30 mouse cellular contexts compared by ENCODE assay signal in the genomic region with DNA sequence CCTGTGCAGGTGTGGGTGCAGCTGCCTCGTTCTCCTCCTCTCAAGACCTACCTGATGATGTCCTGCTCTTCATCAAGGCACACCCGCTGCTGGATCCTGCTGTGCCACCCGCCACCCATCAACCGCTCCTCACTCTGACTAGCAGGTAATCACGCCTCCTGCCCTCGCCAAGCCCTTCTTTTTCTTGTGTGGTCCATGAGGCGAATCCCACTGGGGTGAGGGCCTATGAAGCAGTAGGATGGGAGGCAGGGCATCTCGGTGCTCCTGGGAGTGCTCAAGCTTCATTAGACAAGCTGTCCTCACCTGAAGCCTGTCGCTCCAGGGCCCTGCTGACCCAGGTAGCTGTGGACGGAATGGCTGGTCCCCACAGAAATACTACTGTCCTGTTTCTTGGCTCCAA. TPM values are rescaled to one million over a fixed set of nuclear protein-coding genes. Genes with fewer than 3 reads are reported as not detected.
"Had no signal": no experiment of that assay in that cellular context is flagged by ENCODE, and none has a peak within 500 bp of the region (broad histone marks: within the 10 kb centered on the region; RNA-seq: fewer than 3 reads in every experiment).

No protein-coding gene starts in this region.

- H3K27ac ChIP-seq: heart, embryonic 13.5 days; heart, embryonic 15.5 days; hindbrain, embryonic 10.5 days; hindbrain, embryonic 12.5 days; hindbrain, embryonic 13.5 days; hindbrain, embryonic 14.5 days; hindbrain, embryonic 15.5 days; hindbrain, postnatal 0 days; intestine, embryonic 15.5 days; kidney, embryonic 15.5 days; kidney, postnatal 0 days; layer of hippocampus, adult 2 months; left cerebral cortex, adult 2 months had no signal

- H3K4me3 ChIP-seq: heart, embryonic 12.5 days; heart, embryonic 13.5 days; heart, embryonic 15.5 days; hindbrain, embryonic 10.5 days; hindbrain, embryonic 12.5 days; hindbrain, embryonic 13.5 days; hindbrain, embryonic 15.5 days; intestine, embryonic 15.5 days; kidney, embryonic 15.5 days; layer of hippocampus, adult 2 months; left cerebral cortex, adult 2 months had no signal

- DNase-seq: heart, postnatal 10 days; heart, postnatal 14 days; heart, postnatal 36 days; heart, postnatal 4 days; kidney, adult 11 months; kidney, adult 18-20 months; kidney, adult 2 months; kidney, adult 8-10 months; kidney, adult 9 months; kidney, postnatal 10 days; kidney, postnatal 14 days; kidney, postnatal 36 days; kidney, postnatal 4 days; layer of hippocampus, adult 9-11 months; layer of hippocampus, postnatal 36 days had no signal

RNA-seq across cellular contexts. Expression of a gene that starts 45.7 kb away (rescaled TPM):
- total RNA-seq: hematopoietic stem cell, adult 5-6 weeks had no signal
